Mouse (Mus musculus) heart, embryonic 15.5 days (tissue): ENCODE measurements at regions not wholly inside any gene's neighbourhood (a gene's known extent, or its start where the extent isn't known, plus 50 kb on each side); places are given as distances from the start of the nearest gene placed in this dataset.

Experiments
- ATAC-seq: fragments of 200-750 bp; cut with Nextera tagmentation; replicated peaks from 2 replicates; pipeline ENCODE4 v1.8.0; 2017; ENCODE audit warnings: low read depth, moderate TSS enrichment; ENCODE audit not compliant: insufficient number of reproducible peaks, insufficient read depth, low FRiP score
- H3K27ac ChIP-seq: fragments of 300-500 bp; sonication (generic); 2 replicates; pipeline ENCODE4 v1.5.1; 2015; ENCODE audit warnings: mild to moderate bottlenecking, inconsistent platforms
- H3K27me3 ChIP-seq: fragments of 300-500 bp; sonication (generic); 2 replicates; pipeline ENCODE4 v1.6.1; 2015; ENCODE audit warnings: inconsistent platforms
- H3K36me3 ChIP-seq: fragments of 300-500 bp; sonication (generic); 2 replicates; pipeline ENCODE4 v1.6.1; 2015; ENCODE audit warnings: mild to moderate bottlenecking, inconsistent platforms
- H3K4me1 ChIP-seq: fragments of 300-500 bp; sonication (generic); replicated peaks from 2 replicates; pipeline ENCODE4 v1.6.1; 2015; ENCODE audit warnings: inconsistent platforms
- H3K4me2 ChIP-seq: fragments of 300-500 bp; sonication (generic); 2 replicates; pipeline ENCODE4 v1.6.1; 2015; ENCODE audit warnings: inconsistent platforms, mild to moderate bottlenecking, moderate library complexity
- H3K4me3 ChIP-seq: fragments of 300-500 bp; sonication (generic); 2 replicates; pipeline ENCODE4 v1.5.1; 2015; ENCODE audit warnings: mild to moderate bottlenecking, inconsistent platforms
- H3K9ac ChIP-seq: fragments of 300-500 bp; sonication (generic); 2 replicates; pipeline ENCODE4 v1.6.1; 2015; ENCODE audit warnings: mild to moderate bottlenecking, inconsistent platforms
- H3K9me3 ChIP-seq: fragments of 300-500 bp; sonication (generic); replicated peaks from 2 replicates; pipeline ENCODE4 v1.6.1; 2016; ENCODE audit warnings: inconsistent platforms
- WGBS: fragments of 180-500 bp; shearing (Covaris S2); methylation state at CpG from one replicate; pipeline ENCODE4 v1.1.7; 2015; ENCODE audit warnings: mixed read lengths; 5-methylcytosine and 5-hydroxymethylcytosine counted together

DNA sequence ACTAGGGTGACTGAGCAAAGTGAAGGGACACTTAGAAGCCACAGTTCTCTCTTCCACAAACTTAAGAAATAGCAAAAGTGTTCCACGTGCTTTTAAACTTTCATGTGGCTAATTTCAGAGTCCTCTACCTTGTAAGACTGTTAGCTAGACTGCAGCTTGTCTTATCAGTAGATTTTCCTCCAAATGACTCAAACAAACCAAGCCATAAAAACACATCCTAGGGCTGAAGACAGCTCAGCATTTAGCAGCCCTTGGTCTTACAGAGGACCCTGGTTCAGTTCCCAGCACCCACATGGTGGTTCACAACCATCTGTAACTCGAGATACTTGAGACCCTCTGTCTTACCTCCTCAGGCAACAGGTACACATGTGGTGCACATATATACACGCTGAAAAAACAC, 209.9 kb upstream of the Klf14 start:
- no peak overlapping the region for H3K4me2 ChIP-seq
- ATAC-seq: no peak
- 83% methylated on average over 3 of the region's 3 CpGs for WGBS

DNA sequence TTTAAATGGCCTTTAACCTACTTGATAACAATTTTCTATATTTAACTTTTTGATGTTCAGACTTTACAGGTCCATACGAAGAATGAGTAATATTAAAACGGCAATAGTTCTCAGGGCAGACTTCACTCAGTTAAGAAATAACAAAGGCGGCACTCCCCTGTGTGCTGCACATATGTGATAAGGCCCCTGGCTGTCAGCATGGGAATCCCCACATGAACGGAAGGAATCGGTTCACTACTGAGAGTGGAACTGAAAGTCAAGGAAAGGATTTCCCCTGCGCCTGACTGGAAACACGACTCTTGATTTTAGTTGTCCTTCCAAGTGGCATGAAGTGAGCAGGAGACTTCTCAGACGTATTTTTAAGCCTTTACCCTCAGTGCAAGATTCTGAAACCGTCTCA, 210.5 kb upstream of the Klf14 start:
- Histone ChIP-seq H3K9ac (no peak overlapping the region), H3K4me3 (no peak overlapping the region), H3K4me2 (no peak overlapping the region), H3K4me1 (no peaks in the 10 kb centered on the region), H3K9me3 (no peaks in the 10 kb centered on the region), H3K27me3 (no peaks in the 10 kb centered on the region), H3K36me3 (no peaks in the 10 kb centered on the region), H3K27ac (no peak overlapping the region)
- ATAC-seq: no peak
- 63% methylated on average over 9 of the region's 9 CpGs for WGBS

More for the DNA sequence above, 209.9 kb upstream of the Klf14 start:
- H3K9me3 ChIP-seq: no peaks in the 10 kb centered on the region
- H3K4me1 ChIP-seq: no peaks in the 10 kb centered on the region
- no peak overlapping the region for H3K4me3 ChIP-seq
- H3K9ac ChIP-seq: no peak overlapping the region
- H3K36me3 ChIP-seq: no peaks in the 10 kb centered on the region
- H3K27me3 ChIP-seq: no peaks in the 10 kb centered on the region
- H3K27ac ChIP-seq: no peak overlapping the region

DNA sequence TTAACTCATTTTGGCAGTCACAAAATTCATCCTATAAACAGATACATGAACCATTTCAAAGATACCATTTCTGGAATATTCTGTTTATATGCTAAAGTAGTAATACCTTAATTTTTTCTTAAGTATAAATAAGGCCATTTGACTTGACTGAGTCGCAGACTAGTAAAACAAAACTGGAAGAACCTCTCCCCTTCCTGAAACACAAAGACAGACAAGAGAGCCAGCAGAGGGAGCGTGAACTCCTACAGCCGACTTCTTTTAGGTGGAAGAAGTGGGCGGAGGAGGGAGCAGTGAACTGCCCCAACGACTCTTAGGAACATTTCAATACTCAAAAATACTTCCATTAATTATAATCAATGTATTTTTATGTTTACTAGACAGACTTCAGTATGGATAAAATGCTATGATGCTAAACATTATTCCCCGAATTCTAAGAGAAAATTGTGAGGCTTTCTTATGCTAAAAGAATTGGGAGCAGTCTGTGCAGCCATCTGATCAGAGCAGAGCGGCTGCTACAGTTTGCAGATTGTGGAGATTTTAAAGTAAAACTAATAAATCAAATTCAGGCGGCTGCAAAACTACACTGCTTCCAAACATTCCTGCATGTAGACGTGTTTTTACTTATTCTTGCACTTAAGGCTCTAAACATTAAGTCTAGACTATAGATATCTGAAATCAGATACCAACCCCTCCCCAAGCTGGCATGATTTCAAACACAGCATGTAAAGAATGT, 211.2 kb upstream of the Klf14 start:
- no peaks in the 10 kb centered on the region for H3K27me3 ChIP-seq
- no peaks in the 10 kb centered on the region for H3K4me1 ChIP-seq
- H3K27ac ChIP-seq: no peak overlapping the region
- no peak overlapping the region for H3K4me3 ChIP-seq
- ATAC-seq: no peak
- H3K9ac ChIP-seq: no peak overlapping the region
- no peaks in the 10 kb centered on the region for H3K36me3 ChIP-seq
- H3K4me2 ChIP-seq: no peak overlapping the region
- WGBS: 58% methylated on average over 9 of the region's 9 CpGs
- H3K9me3 ChIP-seq: no peaks in the 10 kb centered on the region

DNA sequence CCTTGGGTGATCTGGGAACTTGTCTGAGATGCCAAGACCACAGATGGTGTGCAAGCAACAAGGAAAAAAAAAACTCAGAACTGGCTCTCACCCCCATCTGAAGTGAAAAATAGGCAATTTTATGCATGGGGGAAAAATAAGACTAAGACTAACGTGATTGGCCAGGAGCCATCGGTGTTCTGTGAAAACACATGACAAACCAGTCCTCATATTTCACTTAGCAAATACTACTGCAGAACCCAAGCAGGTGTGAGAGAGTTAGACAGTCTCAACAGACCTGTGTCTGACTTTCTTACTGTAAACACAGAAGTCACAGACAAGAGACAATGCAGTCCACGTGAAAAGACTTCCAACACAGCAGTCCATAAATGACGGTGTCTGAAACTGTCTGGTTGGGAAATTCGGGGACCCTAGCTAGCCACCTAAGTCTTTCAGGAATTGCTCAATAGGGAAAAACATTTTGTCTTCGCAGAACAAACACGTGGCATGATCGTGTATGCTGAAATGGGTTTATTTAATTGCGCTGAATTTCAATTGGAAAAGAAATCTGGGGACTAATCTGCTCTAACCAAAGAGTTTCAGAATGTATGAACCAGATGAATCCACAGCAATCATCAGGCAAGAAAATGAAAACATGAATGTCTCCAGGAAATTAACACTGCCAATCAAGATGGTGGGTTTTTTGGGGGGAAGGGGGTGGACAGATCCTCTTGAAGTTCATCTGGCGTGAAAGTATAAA, 213.1 kb upstream of the Klf14 start:
- Histone ChIP-seq H3K9ac (no peak overlapping the region), H3K4me3 (no peak overlapping the region), H3K9me3 (no peaks in the 10 kb centered on the region), H3K4me2 (no peak overlapping the region), H3K36me3 (no peaks in the 10 kb centered on the region), H3K27me3 (no peaks in the 10 kb centered on the region), H3K27ac (no peak overlapping the region), H3K4me1 (no peaks in the 10 kb centered on the region)
- ATAC-seq: no peak
- WGBS: 89% methylated on average over 10 of the region's 10 CpGs

- 70% methylated on average over 6 of the region's 6 CpGs for WGBS
- H3K9ac ChIP-seq: no peak overlapping the region
Measured at GRCm38 (mm10) chr6:31175769-31176168, 216.9 kb upstream of the Klf14 start.

GRCm38 (mm10) chr6:31176368-31176767, 217.5 kb upstream of the Klf14 start:
- no peak overlapping the region for H3K4me3 ChIP-seq
- H3K4me2 ChIP-seq: no peak overlapping the region
- H3K27me3 ChIP-seq: no peaks in the 10 kb centered on the region
- H3K4me1 ChIP-seq: no peaks in the 10 kb centered on the region
- H3K36me3 ChIP-seq: no peaks in the 10 kb centered on the region
- no peak overlapping the region for H3K9ac ChIP-seq
- no peaks in the 10 kb centered on the region for H3K9me3 ChIP-seq
- no peak overlapping the region for H3K27ac ChIP-seq
- ATAC-seq: no peak
- 74% methylated on average over 8 of the region's 8 CpGs for WGBS

More at GRCm38 (mm10) chr6:31175769-31176168, 216.9 kb upstream of the Klf14 start:
- H3K27me3 ChIP-seq: no peaks in the 10 kb centered on the region
- no peak overlapping the region for H3K4me2 ChIP-seq
- H3K4me1 ChIP-seq: no peaks in the 10 kb centered on the region
- no peak overlapping the region for H3K4me3 ChIP-seq
- no peaks in the 10 kb centered on the region for H3K9me3 ChIP-seq
- no peak overlapping the region for H3K27ac ChIP-seq
- no peak for ATAC-seq
- H3K36me3 ChIP-seq: no peaks in the 10 kb centered on the region

- ATAC-seq: no peak
- 97% methylated on average over 1 of the region's 1 CpGs for WGBS
- Histone ChIP-seq H3K27me3 (no peaks in the 10 kb centered on the region), H3K4me3 (no peak overlapping the region), H3K4me2 (no peak overlapping the region), H3K9ac (no peak overlapping the region), H3K27ac (no peak overlapping the region), H3K4me1 (no peaks in the 10 kb centered on the region), H3K9me3 (no peaks in the 10 kb centered on the region), H3K36me3 (no peaks in the 10 kb centered on the region)
Measured at GRCm38 (mm10) chr6:31176831-31177230, 218.0 kb upstream of the Klf14 start.

DNA sequence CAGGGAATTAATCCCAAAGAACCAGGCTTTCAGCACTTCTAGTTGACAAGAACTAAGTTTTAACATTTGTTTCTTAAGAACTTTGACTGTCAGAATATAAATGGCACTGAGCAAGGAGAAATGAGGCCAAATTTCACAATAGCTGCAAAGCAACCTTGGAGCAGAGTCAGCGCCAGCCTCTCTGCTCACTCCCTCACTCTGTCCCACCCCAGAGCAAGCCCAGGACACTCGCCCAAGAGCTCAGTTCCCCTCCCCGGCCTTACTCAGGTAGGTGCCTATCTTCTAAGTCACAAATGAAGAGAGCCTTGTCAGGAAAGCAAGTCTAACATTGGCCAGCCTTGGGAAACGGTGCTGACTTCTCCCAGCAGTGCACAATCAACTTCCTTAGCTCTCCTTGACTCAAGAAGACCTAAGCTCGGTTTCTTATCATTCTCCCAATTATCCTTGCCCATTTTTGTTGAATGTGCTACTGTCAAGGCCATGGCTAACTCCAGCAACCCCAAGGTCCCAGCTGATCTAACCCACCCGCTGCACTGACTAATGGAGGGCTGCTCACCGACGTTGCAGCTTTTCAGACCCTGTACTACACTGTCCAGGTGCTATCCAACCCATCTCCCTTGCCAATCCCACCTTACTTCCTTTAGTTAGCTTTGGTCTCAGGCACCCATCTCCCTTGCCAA, 219.5 kb upstream of the Klf14 start:
- H3K4me3 ChIP-seq: no peak overlapping the region
- no peak overlapping the region for H3K4me2 ChIP-seq
- H3K27me3 ChIP-seq: no peaks in the 10 kb centered on the region
- no peaks in the 10 kb centered on the region for H3K4me1 ChIP-seq
- 76% methylated on average over 8 of the region's 8 CpGs for WGBS
- no peaks in the 10 kb centered on the region for H3K9me3 ChIP-seq
- H3K27ac ChIP-seq: no peak overlapping the region
- no peak overlapping the region for H3K9ac ChIP-seq
- no peaks in the 10 kb centered on the region for H3K36me3 ChIP-seq
- no peak for ATAC-seq

GRCm38 (mm10) chr6:31182284-31182683, 216.3 kb upstream of the Mkln1 start:
- H3K36me3 ChIP-seq: no peaks in the 10 kb centered on the region
- H3K9ac ChIP-seq: no peak overlapping the region
- ATAC-seq: no peak
- no peaks in the 10 kb centered on the region for H3K9me3 ChIP-seq
- H3K27ac ChIP-seq: no peak overlapping the region
- 76% methylated on average over 6 of the region's 6 CpGs for WGBS
- H3K4me2 ChIP-seq: no peak overlapping the region
- H3K4me1 ChIP-seq: no peaks in the 10 kb centered on the region
- no peak overlapping the region for H3K4me3 ChIP-seq
- H3K27me3 ChIP-seq: no peaks in the 10 kb centered on the region

- Histone ChIP-seq H3K9me3 (no peaks in the 10 kb centered on the region), H3K4me3 (no peak overlapping the region), H3K27me3 (no peaks in the 10 kb centered on the region), H3K4me1 (no peaks in the 10 kb centered on the region), H3K36me3 (no peaks in the 10 kb centered on the region), H3K4me2 (no peak overlapping the region), H3K27ac (no peak overlapping the region), H3K9ac (no peak overlapping the region)
- WGBS: 23% methylated on average over 5 of the region's 5 CpGs
- no peak for ATAC-seq
Measured at GRCm38 (mm10) chr6:31183127-31183526, 215.4 kb upstream of the Mkln1 start.

DNA sequence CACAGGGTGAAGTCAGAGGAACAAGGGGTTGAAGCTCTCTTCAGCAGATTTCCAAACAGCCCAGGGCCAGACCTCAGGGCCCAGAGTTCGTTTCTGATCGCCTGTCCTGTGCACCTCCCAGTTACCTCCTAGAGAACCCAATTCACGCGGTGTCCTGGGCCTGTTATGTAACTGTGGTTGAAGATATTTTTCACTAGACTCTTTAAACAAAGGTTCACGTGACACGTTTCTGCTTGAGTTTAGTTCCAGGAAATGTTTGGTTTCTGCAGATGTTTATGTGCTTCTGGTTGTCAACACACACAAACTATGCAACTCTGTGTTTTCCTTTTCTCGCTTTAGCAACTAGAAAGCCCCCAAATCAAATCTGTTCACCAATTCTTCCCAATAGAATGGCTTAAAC, 214.0 kb upstream of the Mkln1 start:
- H3K36me3 ChIP-seq: no peaks in the 10 kb centered on the region
- H3K9ac ChIP-seq: no peak overlapping the region
- H3K4me2 ChIP-seq: no peak overlapping the region
- no peaks in the 10 kb centered on the region for H3K4me1 ChIP-seq
- no peak for ATAC-seq
- no peak overlapping the region for H3K4me3 ChIP-seq
- H3K27me3 ChIP-seq: no peaks in the 10 kb centered on the region
- no peaks in the 10 kb centered on the region for H3K9me3 ChIP-seq
- 80% methylated on average over 7 of the region's 7 CpGs for whole genome bisulfite sequencing
- H3K27ac ChIP-seq: no peak overlapping the region
